Mouse (Mus musculus) ES-E14 (cell line): ENCODE measurements around the gene Dmrtc2. TPM values are rescaled to one million over a fixed set of nuclear protein-coding genes. Genes with fewer than 3 reads are reported as not detected.
"Not testable (repeated sequence)": the region's sequence is repeated elsewhere in the genome, so short reads cannot be mapped to it uniquely, and the experiment has no call there.

Experiments used
- DNase-seq: peaks from one replicate; pipeline ENCODE4 v3.0.0-alpha.2; 2013; ENCODE audit warnings: low read depth, low spot score
- H3K27ac ChIP-seq: 2 replicates; pipeline ENCODE4 v1.5.1; 2012; ENCODE audit warnings: low read depth, mild to moderate bottlenecking, low read length, moderate library complexity, mixed read lengths; ENCODE audit not compliant: poor library complexity, insufficient read depth, severe bottlenecking
- H3K36me3 ChIP-seq: 2 replicates; pipeline ENCODE4 v1.6.1; 2012; ENCODE audit warnings: mild to moderate bottlenecking, low read length, moderate library complexity, mixed read lengths; ENCODE audit not compliant: control insufficient read depth, poor library complexity, insufficient read depth, severe bottlenecking
- H3K4me1 ChIP-seq, 2 experiments: fragments of 150-350 bp in 1 of 2; sonication (generic) in 1 of 2; 2 replicates each; pipeline ENCODE4 v1.6.1; 2012; ENCODE audit warnings: low read length in 2 of 2, mild to moderate bottlenecking in 1 of 2, mixed read lengths in 1 of 2; ENCODE audit not compliant: control insufficient read depth in 2 of 2, insufficient read depth in 2 of 2, poor library complexity in 1 of 2
- H3K4me3 ChIP-seq, 2 experiments: fragments of 150-350 bp in 1 of 2; sonication (generic) in 1 of 2; 2 replicates each; pipeline ENCODE4 v1.5.1; 2012; ENCODE audit warnings: low read length in 2 of 2, low read depth in 1 of 2, mild to moderate bottlenecking in 1 of 2, mixed read lengths in 1 of 2; ENCODE audit not compliant: insufficient read depth in 1 of 2, poor library complexity in 1 of 2, severe bottlenecking in 1 of 2
- H3K9ac ChIP-seq: 2 replicates; pipeline ENCODE4 v1.6.1; 2012; ENCODE audit warnings: low read depth, mild to moderate bottlenecking, low read length, mixed read lengths; ENCODE audit not compliant: poor library complexity, insufficient read depth, severe bottlenecking
- H3K9me3 ChIP-seq: fragments of 150-350 bp; sonication (generic); 2 replicates; pipeline ENCODE4 v1.6.1; 2012; ENCODE audit warnings: low read depth, mild to moderate bottlenecking, low read length; ENCODE audit not compliant: control insufficient read depth, insufficient read depth
- CHD2 ChIP-seq: IDR thresholded peaks from 2 replicates; pipeline ENCODE4 v1.6.1; 2014; ENCODE audit warnings: mild to moderate bottlenecking, low read depth, low read length, inconsistent platforms
- HCFC1 ChIP-seq: IDR thresholded peaks from 2 replicates; pipeline ENCODE4 v1.6.1; 2012; ENCODE audit warnings: low read length, inconsistent platforms, borderline replicate concordance; ENCODE audit not compliant: insufficient read depth
- MAFK ChIP-seq: IDR thresholded peaks from 2 replicates; pipeline ENCODE4 v1.6.1; 2014; ENCODE audit warnings: mild to moderate bottlenecking, low read depth, low read length, inconsistent platforms; ENCODE audit not compliant: insufficient read depth
- ZC3H11A ChIP-seq: IDR thresholded peaks from 2 replicates; pipeline ENCODE4 v1.6.1; 2012; ENCODE audit warnings: low read depth, mild to moderate bottlenecking, inconsistent platforms, low read length, borderline replicate concordance
- ZNF384 ChIP-seq: IDR thresholded peaks from 2 replicates; pipeline ENCODE4 v1.6.1; 2012; ENCODE audit warnings: low read depth, low read length, inconsistent platforms
- in situ Hi-C, 2 experiments: fragments of 600-800 bp; cut with MboI; formaldehyde crosslinking; loops; one replicate each; pipeline ENCODE4 v1.15.1; 2025; ENCODE audit warnings: low sequenced_read_pairs in 2 of 2, inconsistent platforms in 1 of 2; ENCODE audit not compliant: unreplicated experiment in 2 of 2
- total RNA-seq: library from RNA; depleted of rRNA; stranded (reverse); fragments of 300-350 nt; gene quantifications from 2 replicates; pipeline ENCODE4 v1.2.3, GENCODE M21; 2012

Dmrtc2 gene
- total RNA-seq, 1 experiment: 0.54 TPM

DNA sequence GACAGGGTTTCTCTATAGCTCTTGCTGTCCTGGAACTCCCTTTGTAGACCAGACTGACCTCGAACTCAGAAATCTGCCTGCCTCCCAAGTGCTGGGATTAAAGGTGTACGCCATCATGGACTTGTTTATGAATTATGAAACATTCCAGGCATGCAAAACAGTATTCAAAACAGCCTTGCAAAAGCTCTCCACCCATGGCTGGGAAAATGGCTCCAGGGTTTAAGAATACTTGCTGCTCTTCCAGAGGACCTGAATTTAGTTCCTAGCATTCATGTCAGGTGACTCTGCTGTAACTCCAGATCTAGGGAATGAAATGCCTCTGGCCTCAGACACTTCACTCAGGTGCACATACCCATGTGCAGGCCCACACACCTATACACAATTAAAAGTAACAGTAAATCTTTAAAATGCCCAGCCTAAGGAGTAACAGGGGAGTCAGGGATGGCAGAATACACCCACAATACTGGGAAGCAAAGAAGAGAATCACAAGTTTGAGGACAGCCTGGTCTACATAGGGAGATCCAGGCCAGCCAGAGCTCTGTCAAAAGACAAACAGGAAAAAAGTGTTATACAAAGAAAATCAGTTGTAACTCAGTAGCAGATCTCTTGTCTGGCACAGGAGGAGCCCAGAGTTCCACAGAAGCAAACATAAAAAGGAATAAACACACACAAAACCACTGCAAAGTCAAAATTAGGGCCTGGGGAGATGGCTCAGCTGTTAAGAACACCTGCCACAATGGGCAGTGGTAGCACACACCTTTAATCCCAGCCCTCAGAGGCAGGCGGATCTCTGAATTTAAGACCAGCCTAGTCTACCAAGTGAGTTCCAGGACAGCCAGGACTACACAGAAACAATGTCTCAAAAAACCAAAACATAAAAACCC is 21.6 kb downstream of the Dmrtc2 start:
- H3K9ac ChIP-seq: no peak overlapping the region
- no peak for DNase-seq
- H3K36me3 ChIP-seq: peaks cover 41% of the 10 kb centered on the region
- peaks cover 0 to 9% of the 10 kb centered on the region in 2 experiments; a peak in 1 of 4 replicates for H3K4me1 ChIP-seq
- in situ Hi-C loops: no loop called here
- no peak overlapping the region for H3K4me3 ChIP-seq
- H3K9me3 ChIP-seq: no peaks in the 10 kb centered on the region
- TF ChIP-seq HCFC1: no peak
- TF ChIP-seq CHD2: peak; percentile 69; the same call in 1 of the 2 replicates
- no peak overlapping the region; the same call in 1 of the 2 replicates for H3K27ac ChIP-seq

DNA sequence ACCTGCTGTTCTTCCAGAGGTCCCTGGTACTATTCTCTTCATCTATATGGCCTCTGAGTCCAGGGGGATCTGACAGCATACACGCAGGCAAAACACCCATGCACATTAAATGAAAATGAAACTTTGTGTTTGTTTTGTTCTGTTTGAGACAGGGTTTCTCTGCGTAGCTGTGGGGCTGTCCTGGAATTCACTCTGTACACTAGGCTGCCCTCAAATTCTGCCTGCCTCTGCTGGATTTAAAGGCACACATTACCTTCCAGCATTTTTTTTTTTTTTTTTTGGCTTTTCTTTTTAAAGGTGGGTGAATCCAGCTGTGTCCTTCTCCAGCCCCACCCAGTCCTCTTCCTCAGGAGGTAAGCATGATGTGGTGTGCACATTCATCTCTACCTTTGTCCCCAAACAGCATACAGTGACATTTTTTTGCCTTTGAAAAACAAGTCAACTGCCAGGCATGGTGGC is 22.3 kb downstream of the Dmrtc2 start:
- Histone ChIP-seq H3K4me3 (no peak overlapping the region), H3K36me3 (peaks cover 34% of the 10 kb centered on the region), H3K27ac (no peak overlapping the region), H3K9ac (no peak overlapping the region), H3K4me1 (peaks cover 0 to 10% of the 10 kb centered on the region in 2 experiments; a peak in 2 of 4 replicates), H3K9me3 (no peaks in the 10 kb centered on the region)
- DNase-seq: no peak
- TF ChIP-seq HCFC1 (no peak), ZNF384 (peak; percentile 73), ZC3H11A (no peak)
- in situ Hi-C loops: no loop called here

DNA sequence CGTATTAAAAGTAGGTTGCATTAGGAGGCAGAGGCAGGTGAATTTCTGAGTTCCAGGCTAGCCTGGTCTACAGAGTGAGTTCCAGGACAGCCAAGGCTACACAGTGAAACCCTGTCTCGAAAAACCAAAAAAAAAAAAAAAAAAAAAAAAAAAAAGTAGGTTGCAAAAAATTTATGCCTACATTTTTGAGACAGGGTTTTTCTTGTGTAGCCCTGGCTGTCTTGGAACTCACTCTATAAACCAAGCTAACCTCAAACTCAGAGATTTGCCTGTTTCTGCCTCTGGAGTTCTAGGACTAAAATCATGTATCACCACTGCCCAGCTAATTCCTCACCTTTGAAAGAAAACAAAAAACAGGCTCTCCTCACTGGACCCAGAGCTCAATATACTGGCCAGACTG is 25.9 kb downstream of the Dmrtc2 start:
- peak; percentile 79 for TF ChIP-seq ZNF384
- H3K4me3 ChIP-seq, in situ Hi-C loops: not testable (repeated sequence)

DNA sequence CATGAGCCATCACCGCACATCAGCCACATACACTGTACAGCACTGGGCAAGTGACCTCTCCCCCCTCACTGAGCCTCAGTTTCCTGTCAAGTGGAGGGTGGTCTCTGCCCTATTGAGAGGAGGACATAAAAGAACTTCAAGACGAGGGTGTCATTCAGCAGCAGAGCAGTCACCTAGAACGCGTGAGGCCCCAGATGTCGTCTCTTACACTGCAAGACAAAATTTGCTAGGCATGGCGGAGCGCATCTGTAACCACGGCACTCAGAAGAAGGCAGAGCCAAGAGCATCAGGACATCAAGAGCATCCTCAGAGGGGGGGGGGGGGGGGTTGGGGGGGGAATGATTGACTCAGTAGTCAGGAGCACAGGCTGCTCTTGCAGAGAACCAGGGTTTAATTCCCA is 26.4 kb downstream of the Dmrtc2 start:
- H3K4me1 ChIP-seq: peaks cover 0 to 20% of the 10 kb centered on the region in 2 experiments; a peak in 2 of 4 replicates
- H3K36me3 ChIP-seq: no peaks in the 10 kb centered on the region
- in situ Hi-C loops: no loop called here
- H3K9me3 ChIP-seq: no peaks in the 10 kb centered on the region
- H3K27ac ChIP-seq: no peak overlapping the region
- H3K9ac ChIP-seq: no peak overlapping the region
- no peak overlapping the region for H3K4me3 ChIP-seq
- TF ChIP-seq ZC3H11A (no peak), CHD2 (no peak), MAFK (no peak), ZNF384 (no peak), HCFC1 (no peak)
- DNase-seq: no peak

More for the DNA sequence above, 25.9 kb downstream of the Dmrtc2 start:
- H3K9me3 ChIP-seq, H3K27ac ChIP-seq, DNase-seq, H3K36me3 ChIP-seq, H3K9ac ChIP-seq: not testable (repeated sequence)
- H3K4me1 ChIP-seq: peaks cover 0 to 20% of the 10 kb centered on the region in 2 experiments; a peak in 2 of 4 replicates

DNA sequence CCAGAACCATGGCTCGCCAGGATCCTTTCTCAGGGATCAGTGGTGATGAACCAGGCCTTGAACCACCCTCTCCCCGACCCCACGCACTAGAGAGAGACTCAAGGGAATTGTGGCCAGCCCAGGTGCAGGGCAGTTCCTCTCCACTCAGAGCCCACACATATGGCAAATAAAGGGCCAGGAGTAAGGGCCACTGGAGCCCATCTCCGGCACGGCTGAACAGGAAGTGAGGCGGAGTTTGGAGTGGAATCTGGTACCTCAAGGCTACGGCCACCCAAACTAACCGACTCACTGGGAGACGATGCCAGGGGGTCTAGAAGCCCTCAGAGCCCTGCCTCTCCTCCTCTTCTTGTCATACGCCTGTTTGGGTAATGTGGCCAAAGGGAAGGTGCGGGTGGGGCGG is 27.4 kb downstream of the Dmrtc2 start, which contains the start of gene Cd79a:
TSS of gene Cd79a (plus strand) at position 158 of the 400 bp plus-strand sequence.
- no peak within 1 kb of the TSS for H3K27ac ChIP-seq
- in situ Hi-C loops: no loop called here
- DNase-seq: no peak
- TF ChIP-seq ZC3H11A: no peak
- TF ChIP-seq MAFK: no peak
- TF ChIP-seq CHD2: no peak
- TF ChIP-seq HCFC1: no peak
- no peak for TF ChIP-seq ZNF384
- peak within 1 kb of the TSS in 1 of 2 experiments; percentile 21; a peak in 1 of 4 replicates for H3K4me3 ChIP-seq
- H3K36me3 ChIP-seq: no peaks in the 10 kb centered on the region
- H3K9me3 ChIP-seq: no peaks in the 10 kb centered on the region
- no peak within 1 kb of the TSS for H3K9ac ChIP-seq
- peaks cover 0 to 19% of the 10 kb centered on the region in 2 experiments; a peak in 2 of 4 replicates for H3K4me1 ChIP-seq
